Mouse (Mus musculus) adrenal gland, postnatal 4 days (tissue): Measurements from ENCODE around the gene Tspan14. TPM values are rescaled to one million over a fixed set of nuclear protein-coding genes. Genes with fewer than 3 reads are reported as not detected.

Experiments
- DNase-seq, 2 experiments: peaks; one replicate each; pipeline ENCODE4 v3.0.0; 2021 to 2022; ENCODE audit warnings: low spot score in 2 of 2, mixed read lengths in 2 of 2
- total RNA-seq, 2 experiments: library from RNA; stranded (reverse); gene quantifications; 2 replicates each; pipeline ENCODE4 v1.2.3; 2021

Tspan14 gene
- total RNA-seq, 2 experiments from 2014 or later: 54.0 to 57.9 TPM

- no peak for DNase-seq
These were observed 13.2 kb downstream of the Tspan14 start for GRCm38 (mm10) chr14:40953381-40953780.

GRCm38 (mm10) chr14:40952715-40953114 lies 13.9 kb downstream of the Tspan14 start:
- no peak for DNase-seq

- no peak for DNase-seq
These were observed 14.3 kb downstream of the Tspan14 start for GRCm38 (mm10) chr14:40952301-40952700.

DNA sequence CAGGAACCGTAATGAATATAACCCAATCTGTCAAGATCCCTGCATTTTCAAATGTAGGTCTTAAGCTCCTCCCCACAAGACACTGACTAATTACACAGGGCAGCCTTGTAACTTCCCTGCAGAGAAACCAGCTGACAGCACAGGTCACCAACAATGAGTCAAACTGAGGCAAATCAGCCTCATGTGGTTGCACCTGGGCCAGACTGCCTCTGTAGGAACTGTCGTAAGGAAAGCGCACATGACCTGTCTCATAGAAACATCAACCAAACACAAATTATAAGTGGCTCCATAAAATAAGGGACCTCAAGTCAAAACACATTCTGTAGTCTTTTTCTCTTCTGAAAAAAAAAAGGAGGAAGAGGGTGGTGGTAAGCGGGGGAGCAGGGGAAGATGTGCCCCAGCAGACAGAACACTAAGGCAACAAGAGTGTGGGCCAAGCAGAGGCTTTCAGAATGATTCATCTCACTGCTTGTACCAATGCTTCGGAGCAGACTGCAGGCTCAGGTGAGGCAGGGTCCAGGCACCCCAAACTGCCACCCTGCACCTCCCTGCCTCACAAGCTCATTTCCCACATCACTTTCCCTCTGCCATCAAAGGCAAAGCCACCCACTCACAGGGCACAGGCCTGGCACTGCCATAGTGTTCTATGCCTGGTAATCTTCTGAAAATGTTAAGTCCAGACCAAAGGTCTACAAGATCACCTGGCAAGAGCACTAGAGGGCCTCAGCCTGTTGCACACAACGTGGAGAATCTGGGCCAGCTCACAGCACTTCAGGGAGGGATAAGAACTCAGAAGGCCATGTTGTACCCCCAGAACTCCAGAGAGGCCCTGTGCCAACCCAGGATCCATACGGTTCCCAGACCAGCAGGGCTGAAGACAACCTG lies 16.6 kb downstream of the Tspan14 start:
- no peak for DNase-seq

GRCm38 (mm10) chr14:40949047-40949446 lies 17.6 kb downstream of the Tspan14 start:
- no peak for DNase-seq

DNA sequence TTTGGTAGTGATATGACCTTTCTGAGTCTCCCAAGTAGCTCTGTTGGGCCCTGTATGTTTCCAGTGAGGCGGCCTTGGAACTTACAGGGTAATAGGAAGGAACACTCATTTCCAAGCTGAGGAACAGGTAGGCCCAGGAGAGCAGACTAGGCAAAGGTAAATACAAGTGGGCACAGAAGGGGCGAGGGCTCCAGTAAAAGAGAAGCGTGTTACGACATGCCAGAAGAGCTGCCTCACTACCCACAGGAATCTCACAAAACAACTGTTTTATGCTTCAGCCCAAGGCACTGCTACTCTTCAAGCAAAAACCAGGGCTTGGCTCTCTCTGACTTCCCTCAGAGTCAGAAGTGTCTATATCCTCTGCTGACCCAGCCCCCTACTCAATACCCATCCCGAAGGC lies 18.1 kb downstream of the Tspan14 start:
- DNase-seq: no peak

- DNase-seq: no peak
These were observed 18.9 kb downstream of the Tspan14 start for GRCm38 (mm10) chr14:40947431-40948394.

GRCm38 (mm10) chr14:40943802-40944201 lies 22.8 kb downstream of the Tspan14 start:
- DNase-seq: no peak

GRCm38 (mm10) chr14:40942429-40942828 lies 24.2 kb downstream of the Tspan14 start:
- DNase-seq: no peak

DNA sequence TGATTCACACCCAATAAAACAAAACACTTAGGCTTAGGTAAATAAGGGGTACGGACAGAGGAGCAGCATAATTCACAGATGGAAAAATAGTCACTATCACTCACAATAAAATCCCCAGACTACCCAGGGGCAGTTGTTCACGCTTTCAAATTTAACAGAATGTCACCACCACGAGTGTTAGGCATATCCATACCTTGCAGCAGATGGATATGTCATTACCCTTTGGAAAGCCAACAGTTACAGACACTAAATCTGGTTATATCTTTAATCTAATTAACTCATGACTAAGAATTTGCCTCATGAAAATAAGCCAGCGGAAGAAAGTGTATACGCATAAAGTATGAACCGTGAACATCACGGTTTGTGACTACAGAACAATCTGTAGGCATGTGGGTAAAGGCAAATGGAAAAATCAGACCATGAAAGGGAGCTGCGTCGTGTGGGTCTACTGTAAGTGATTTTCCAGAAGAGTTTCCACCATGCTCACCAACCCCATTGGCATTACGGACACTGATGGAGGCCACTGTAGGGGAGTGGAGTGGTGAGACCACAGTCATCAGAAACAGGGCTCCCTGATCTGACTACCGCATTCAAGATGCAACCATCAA lies 28.1 kb downstream of the Tspan14 start:
- no peak for DNase-seq

DNA sequence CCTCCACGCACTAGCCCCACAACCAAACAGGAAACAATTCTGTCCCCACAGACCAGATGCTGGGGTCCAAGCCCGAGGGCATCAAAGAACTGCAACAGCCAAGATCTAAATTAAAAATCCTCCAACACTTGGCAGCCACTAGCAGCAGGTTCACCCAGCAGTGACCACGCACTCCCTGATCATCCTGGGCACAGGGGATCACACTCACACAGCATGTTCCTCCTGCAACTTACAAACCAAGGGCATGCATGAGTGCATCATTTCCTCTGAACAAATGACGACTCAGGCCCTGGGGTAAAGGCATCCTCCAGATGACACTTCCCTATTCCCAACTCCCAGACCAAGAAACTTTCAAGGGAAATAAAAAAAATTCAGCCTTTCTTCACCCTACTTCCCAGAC lies 29.6 kb downstream of the Tspan14 start:
- DNase-seq: no peak

DNA sequence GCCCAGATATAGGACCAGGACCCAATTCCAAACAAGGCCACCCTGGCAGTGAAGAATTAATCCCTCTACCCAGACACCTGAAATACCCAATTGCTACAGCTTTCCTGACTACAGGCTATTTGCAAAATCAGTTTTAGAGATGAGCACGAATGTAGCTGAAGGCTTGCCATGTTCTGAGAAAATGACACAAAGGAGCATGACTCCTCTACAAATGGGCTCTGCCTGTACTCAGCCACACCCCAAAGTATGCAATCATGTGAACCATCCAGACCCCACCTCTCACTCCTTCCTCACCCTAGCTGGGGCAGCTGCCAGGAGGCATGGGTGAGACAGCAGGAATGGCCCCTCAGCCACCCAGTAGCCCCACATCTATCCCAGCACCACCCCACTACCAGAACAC lies 31.1 kb downstream of the Tspan14 start:
- DNase-seq: no peak

DNA sequence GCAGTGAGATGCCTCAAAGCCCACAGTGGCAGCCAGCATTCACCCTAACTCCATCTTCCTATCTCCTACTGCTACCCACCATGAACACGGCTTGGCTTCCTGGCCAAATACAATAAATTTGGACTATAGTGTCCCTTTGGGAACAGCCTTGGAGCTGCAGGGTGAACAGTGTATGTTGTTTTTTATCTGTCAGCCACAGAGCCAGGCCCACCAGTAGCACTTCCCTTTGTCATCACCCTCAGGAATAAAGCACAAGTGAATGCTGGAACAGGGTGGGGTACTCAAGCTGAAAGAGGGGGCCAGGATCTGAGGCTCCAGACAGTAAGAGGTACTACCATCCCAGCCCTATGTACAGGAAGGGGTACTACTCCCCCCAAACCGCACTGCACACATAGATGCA lies 31.6 kb downstream of the Tspan14 start:
- no peak for DNase-seq

DNA sequence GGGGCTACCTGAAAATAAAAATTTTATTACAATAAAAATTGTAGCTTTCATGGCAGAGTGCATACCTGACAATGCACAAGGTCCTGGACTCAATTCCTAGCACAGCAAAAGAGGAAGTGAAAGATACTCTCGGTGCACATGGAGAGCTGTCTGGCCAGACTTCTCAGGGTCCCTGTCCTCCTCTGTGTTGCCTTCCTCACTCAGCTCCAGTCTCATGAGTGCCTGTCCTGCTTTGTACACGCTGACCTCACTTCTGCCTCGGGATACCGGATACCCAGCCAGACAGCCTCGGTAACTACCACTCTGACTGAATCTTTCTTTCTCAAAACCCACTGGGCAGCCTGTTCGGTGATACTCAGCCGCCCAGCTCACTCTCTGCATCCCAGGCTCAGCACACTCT lies 33.3 kb downstream of the Tspan14 start:
- DNase-seq: no peak

- DNase-seq: no peak
These were observed 34.4 kb downstream of the Tspan14 start for GRCm38 (mm10) chr14:40932225-40932624.

- no peak for DNase-seq
These were observed 35.3 kb downstream of the Tspan14 start for GRCm38 (mm10) chr14:40931115-40931829.

GRCm38 (mm10) chr14:40929943-40930342 lies 36.7 kb downstream of the Tspan14 start:
- no peak for DNase-seq

DNA sequence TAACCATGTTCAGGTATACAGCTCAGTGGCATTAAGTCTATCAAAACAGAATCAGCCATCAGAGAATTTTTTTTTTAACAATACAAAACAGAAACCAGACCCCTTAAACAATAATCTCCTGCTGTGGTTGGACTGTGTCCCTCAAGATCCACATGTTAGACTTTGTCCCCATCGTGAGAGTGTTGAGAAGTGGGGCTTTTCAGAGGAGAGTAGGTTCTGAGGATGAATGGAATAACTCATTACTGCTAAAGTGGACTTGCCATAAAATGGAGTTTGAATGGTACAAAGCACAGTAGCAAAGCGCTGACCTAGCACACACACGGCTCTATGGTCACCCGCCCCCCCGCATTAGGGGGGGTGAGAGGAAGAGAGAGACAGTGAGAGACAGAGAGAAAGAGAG lies 37.7 kb downstream of the Tspan14 start:
- no peak for DNase-seq

DNA sequence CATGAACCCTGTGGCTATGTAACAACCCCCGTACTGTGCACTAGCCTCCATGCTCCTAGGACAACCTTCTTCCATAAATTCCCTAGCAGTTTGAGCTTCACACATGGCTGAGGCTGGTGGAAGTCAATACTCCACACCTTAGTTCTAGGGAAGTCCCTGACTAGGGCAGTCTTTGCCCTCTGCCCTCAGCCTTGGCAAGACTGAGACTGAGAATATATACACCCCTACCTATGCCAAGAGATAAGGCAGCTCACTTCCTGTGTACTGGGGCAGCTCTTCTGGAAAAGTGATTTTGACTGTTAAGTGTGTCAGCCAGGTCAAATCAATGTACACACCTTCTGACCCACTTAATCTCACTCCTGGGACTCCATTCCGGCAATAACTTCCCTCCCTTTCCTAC lies 39.6 kb downstream of the Tspan14 start:
- no peak for DNase-seq

- no peak for DNase-seq
These were observed 42.1 kb downstream of the Tspan14 start for GRCm38 (mm10) chr14:40924378-40925113.
